Mouse (Mus musculus): ENCODE results near the gene E4f1.
A peak's percentile ranks its signal among the peaks of the same experiment; 100 is the strongest.

Gene E4f1

GRCm38 (mm10) chr17:24469910-24470602 is at the start of gene E4f1, which contains the start of gene Pgp:
TSS of gene E4f1 (minus strand) at chr17:24470313.
TSS of gene Pgp (plus strand) at chr17:24470392.
- peak; percentile 99 for DNase-seq (ENCODE audit: low spot score)

GRCm38 (mm10) chr17:24514270-24515257 is 44.5 kb upstream of the E4f1 start:
- no peak for DNase-seq (ENCODE audit: low spot score)

GRCm38 (mm10) chr17:24513609-24514008 is 43.5 kb upstream of the E4f1 start:
- DNase-seq (ENCODE audit: low spot score), result peak; percentile 71

DNA sequence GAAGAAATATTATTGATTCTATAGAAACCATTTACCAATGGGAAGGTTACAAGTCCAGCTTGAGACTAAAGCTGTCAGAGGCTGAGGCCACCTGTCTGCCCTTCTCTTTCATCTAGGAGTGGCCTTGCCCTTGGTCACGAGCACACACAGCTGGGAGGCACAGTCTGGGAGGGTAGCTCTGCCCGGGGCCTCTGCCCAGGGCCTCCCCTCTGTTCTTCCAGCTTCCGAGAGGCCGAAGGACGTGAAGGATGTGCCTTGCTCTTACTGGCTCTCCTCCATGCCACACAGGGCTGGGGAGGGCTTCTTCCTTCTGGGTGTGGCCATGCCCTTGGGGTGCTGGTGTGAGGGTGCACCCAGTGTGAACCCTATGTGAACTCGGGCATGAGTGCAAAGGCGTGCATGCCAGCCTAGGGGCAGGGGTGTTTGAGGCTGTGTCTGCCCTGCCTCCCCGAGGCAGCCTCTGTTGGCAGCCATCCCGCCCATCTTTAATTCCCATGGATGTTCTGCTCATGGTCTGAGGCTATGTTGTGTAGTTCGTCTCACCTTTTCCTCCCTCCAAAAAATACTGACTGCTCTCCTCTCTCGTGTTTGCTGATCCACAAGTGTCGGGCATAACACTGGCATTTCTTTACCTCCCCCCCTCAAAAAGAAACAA is 37.8 kb upstream of the E4f1 start:
- no peak for DNase-seq (ENCODE audit: low spot score)

- DNase-seq (ENCODE audit: low spot score), result no peak
These were observed 37.1 kb upstream of the E4f1 start for GRCm38 (mm10) chr17:24507129-24507664.

GRCm38 (mm10) chr17:24506332-24507070 is 36.4 kb upstream of the E4f1 start:
- no peak for DNase-seq (ENCODE audit: low spot score)

- no peak for DNase-seq (ENCODE audit: low spot score)
These were observed 35.3 kb upstream of the E4f1 start for GRCm38 (mm10) chr17:24505286-24505955.

GRCm38 (mm10) chr17:24504085-24504484 is 34.0 kb upstream of the E4f1 start:
- DNase-seq (ENCODE audit: low spot score), result no peak

GRCm38 (mm10) chr17:24502208-24502607 is 32.1 kb upstream of the E4f1 start:
- no peak for DNase-seq (ENCODE audit: low spot score)

DNA sequence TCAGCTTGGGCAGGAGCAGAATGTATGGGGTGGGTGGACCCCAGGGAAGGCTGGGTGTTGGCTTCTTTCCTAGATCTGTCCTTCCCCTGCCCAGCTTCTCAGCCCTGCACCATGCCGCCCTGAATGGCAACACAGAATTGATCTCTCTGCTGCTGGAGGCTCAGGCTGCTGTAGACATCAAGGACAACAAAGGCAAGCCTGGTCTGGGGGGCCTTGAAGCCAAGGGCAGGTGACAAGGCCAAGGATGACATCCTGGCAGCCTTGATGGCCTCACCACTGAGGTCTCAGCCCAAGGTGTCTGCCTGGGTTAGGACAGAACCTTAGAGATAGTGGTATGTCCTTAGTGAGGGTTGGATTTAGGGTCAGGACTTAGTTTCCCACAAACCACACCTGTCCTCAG is 25.9 kb upstream of the E4f1 start:
- no peak for DNase-seq (ENCODE audit: low spot score)

DNA sequence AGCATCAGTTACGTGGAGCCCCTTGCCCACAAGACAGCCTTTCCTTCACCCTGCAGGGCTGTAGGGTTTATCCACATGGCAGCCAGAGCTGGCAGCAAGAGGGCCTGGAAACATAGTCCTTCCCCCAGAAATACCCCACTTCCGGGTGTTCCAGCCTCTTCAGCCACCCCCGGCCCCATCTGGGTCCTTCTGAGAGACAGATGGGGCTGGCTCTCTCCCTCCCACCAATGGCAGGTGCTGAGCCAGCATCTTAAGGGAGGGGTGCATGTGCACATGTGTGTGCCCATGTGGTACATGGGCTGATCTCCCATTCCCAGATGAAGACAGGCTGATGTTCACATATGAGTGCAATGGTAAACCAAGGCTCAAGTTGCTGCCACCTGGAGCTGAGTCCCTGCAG is 25.3 kb upstream of the E4f1 start:
- DNase-seq (ENCODE audit: low spot score), result no peak

DNA sequence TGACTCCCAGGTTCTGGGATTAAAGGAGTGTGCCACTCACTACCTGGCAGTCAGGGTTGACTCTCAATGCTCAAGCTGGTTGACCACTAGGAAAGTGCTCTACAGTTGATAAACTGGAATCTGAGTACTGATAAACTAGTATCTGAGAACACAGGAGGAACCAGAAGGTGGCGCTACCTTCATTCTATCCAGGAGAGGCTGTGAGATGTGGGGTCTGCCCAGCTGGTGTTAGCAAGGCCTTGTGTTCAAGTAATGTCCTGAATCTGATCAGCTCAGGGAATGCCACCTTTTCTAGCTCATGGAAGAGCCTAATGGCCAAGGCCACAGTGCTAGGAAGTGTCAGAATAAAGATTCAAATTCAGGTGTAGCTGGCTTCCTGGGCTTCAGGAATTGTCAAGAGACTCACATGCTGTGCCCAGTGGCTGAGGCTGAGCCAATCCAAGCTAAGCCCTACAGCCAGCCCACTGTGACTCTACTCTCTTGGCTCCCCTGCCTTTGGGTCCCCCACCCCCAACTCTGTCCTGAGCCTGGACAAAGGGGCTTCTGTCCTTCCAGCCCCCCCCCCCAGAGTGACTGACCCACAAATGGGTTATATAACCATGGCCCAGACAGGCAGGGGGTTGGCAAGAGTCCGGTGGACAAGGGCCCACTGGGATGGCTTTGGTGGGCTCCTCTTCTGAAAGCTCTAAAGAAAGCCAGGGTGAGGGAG is 24.7 kb upstream of the E4f1 start:
- peak; percentile 49 for DNase-seq (ENCODE audit: low spot score)

DNA sequence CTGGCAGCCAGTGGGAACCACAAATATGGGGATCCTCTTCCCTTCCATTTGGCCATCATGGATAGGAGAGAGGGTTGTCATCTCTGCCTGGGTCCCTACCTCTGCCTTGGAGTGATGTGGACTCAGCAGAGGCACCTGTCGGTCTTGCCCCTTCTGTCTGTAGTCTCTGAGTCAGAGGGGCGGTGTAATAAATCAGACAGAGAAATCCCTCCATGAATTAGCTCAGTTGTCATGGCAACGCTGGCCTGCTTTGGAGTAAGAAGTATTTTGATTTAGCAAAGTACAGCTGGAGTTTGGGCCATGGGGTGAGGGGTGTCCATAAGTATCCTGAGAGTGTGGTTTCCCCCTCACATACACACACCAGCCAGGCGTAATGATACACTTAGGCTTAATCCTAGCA is 20.3 kb upstream of the E4f1 start:
- peak; percentile 54 for DNase-seq (ENCODE audit: low spot score)

GRCm38 (mm10) chr17:24489265-24490030 is 19.3 kb upstream of the E4f1 start:
- peak; percentile 56 for DNase-seq (ENCODE audit: low spot score)

GRCm38 (mm10) chr17:24488662-24489264 is 18.6 kb upstream of the E4f1 start:
- peak; percentile 68 for DNase-seq (ENCODE audit: low spot score)

- DNase-seq (ENCODE audit: low spot score), result peak; percentile 68
These were observed 18.1 kb upstream of the E4f1 start, which contains the start of gene Caskin1 for GRCm38 (mm10) chr17:24488186-24488661. TSS of gene Caskin1 (plus strand) at chr17:24488601.

DNA sequence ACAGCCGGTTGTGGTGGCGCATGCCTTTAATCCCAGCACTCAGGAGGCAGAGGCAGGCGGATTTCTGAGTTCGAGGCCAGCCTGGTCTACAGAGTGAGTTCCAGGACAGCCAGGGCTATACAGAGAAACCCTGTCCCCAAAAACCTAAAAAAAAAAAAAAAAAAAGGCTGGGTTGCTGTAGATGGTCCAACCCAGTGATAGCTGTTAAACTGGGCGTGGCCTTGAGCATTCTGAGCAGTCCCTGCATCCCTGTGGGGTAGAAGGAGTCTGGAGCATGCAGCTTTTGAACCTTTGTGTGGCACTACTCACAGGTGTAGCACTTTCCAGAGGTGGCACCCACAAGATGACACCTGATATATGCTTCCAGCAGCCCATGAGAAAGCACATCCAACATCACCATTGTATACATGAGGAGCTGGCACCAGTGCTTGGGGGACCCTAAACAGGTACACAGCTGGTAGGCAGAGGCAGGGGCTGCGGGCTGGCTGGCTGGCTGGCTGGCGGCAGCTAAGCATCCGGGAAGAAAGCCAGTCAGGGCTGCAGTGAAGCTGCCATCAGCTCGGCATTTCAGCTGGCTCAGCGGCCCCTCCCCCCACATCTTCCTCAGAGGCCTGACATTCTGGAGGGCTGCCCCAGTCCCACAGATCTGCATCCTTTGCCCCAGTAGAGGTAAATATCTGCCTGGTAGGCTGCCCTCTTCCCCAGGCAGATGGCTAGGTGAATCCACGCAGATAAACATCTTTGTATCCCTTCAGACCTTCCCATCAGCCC is 15.2 kb upstream of the E4f1 start:
- DNase-seq (ENCODE audit: low spot score), result peak; percentile 43

DNA sequence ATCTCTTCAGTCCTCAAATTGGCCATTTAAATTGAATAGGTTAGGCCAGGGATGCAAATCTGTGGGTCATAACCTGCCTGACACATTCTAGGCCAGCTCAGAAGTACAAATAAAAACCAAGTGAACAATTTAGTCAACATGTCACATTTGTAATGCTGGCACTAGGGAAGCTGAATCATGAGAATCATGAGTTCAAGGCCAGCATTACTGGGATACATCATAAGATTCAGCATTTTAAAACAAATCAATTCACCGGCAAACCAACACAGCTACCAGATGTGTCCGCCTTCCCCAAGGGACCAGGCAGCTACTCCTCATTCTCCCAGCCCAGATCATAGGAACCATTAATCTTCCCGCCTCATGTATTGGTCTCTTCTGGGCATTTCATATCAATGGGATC is 13.4 kb upstream of the E4f1 start:
- DNase-seq (ENCODE audit: low spot score), result no peak
